8 mouse cellular contexts compared by ENCODE assay signal in genomic region chr16:48675607-48676006, GRCm38 (mm10).
DNase-seq lines count a peak whose midpoint lies in the region; ATAC-seq and TF ChIP-seq lines count a peak whose summit lies in the region.

No protein-coding gene starts in this region.

- no peaks in the 10 kb centered on the region for H3K27me3 ChIP-seq in embryonic facial prominence, embryonic 11.5 days (ENCODE audit: control insufficient read depth, insufficient read depth, low read length)
- H3K27me3 ChIP-seq in heart, embryonic 14.5 days (ENCODE audit: control insufficient read depth, insufficient read depth, low read length): no peaks in the 10 kb centered on the region
- H3K27me3 ChIP-seq in liver, postnatal 0 days (ENCODE audit: insufficient read depth, low read length): no peaks in the 10 kb centered on the region
- H3K27me3 ChIP-seq in neural tube, embryonic 14.5 days (ENCODE audit: control insufficient read depth, insufficient read depth, low read length): no peaks in the 10 kb centered on the region

- H3K36me3 ChIP-seq in embryonic facial prominence, embryonic 11.5 days (replicated peaks; ENCODE audit: control insufficient read depth, insufficient read depth, low read depth, low read length): no peaks in the 10 kb centered on the region
- H3K36me3 ChIP-seq in heart, embryonic 14.5 days (ENCODE audit: control insufficient read depth, insufficient read depth, low read length): no peaks in the 10 kb centered on the region
- no peaks in the 10 kb centered on the region for H3K36me3 ChIP-seq in liver, postnatal 0 days (replicated peaks; ENCODE audit: insufficient read depth, low read length)
- H3K36me3 ChIP-seq in neural tube, embryonic 14.5 days (ENCODE audit: control insufficient read depth, insufficient read depth, low read length): no peaks in the 10 kb centered on the region

- no peak overlapping the region for H3K4me2 ChIP-seq in embryonic facial prominence, embryonic 11.5 days (ENCODE audit: low read depth, low read length)
- 0 out of 2 replicates have a peak overlapping the region, but pooled peaks have one; percentile 18 for H3K4me2 ChIP-seq in heart, embryonic 14.5 days (ENCODE audit: low read length)
- no peak overlapping the region for H3K4me2 ChIP-seq in liver, postnatal 0 days (ENCODE audit: low read depth, low read length)
- H3K4me2 ChIP-seq in neural tube, embryonic 14.5 days (ENCODE audit: low read depth, low read length): no peak overlapping the region

- peak; percentile 64 for TF ChIP-seq CTCF in liver, postnatal 0 days (IDR thresholded peaks at IDR 0.05; ENCODE audit: low read depth)

- no peaks in the 10 kb centered on the region for H3K9me3 ChIP-seq in embryonic facial prominence, embryonic 11.5 days (replicated peaks; ENCODE audit: control insufficient read depth, low read length)
- H3K9me3 ChIP-seq in heart, embryonic 14.5 days (ENCODE audit: control insufficient read depth, low read length): no peaks in the 10 kb centered on the region
- H3K9me3 ChIP-seq in liver, postnatal 0 days (ENCODE audit: low read length): no peaks in the 10 kb centered on the region
- no peaks in the 10 kb centered on the region for H3K9me3 ChIP-seq in neural tube, embryonic 14.5 days (ENCODE audit: control insufficient read depth, low read length)

- peak; percentile 75; the same call in 1 of the 2 replicates for ATAC-seq in embryonic facial prominence, embryonic 11.5 days (replicated peaks; ENCODE audit: insufficient number of reproducible peaks, low FRiP score, low TSS enrichment, low read depth)
- ATAC-seq in heart, embryonic 14.5 days (ENCODE audit: insufficient number of reproducible peaks, insufficient read depth, low FRiP score, low read depth): no peak
- ATAC-seq in liver, postnatal 0 days: no peak
- peak; percentile 95 for ATAC-seq in neural tube, embryonic 14.5 days (ENCODE audit: low read depth)

- H3K4me1 ChIP-seq in embryonic facial prominence, embryonic 11.5 days (ENCODE audit: control insufficient read depth, insufficient read depth, low read length): no peaks in the 10 kb centered on the region
- peaks cover 0 to 3% of the 10 kb centered on the region in 2 experiments; a peak in 1 of 4 replicates for H3K4me1 ChIP-seq in heart, embryonic 14.5 days (ENCODE audit: control insufficient read depth in 2 of 2, insufficient read depth in 2 of 2, low read length in 2 of 2)
- H3K4me1 ChIP-seq in liver, postnatal 0 days (ENCODE audit: insufficient read depth): no peaks in the 10 kb centered on the region
- no peaks in the 10 kb centered on the region for H3K4me1 ChIP-seq in neural tube, embryonic 14.5 days (ENCODE audit: control insufficient read depth, insufficient read depth, low read length)

- WGBS in embryonic facial prominence, embryonic 11.5 days: 15% methylated on average over 10 of the region's 10 CpGs
- 16% methylated on average over 10 of the region's 10 CpGs for WGBS in heart, embryonic 14.5 days
- WGBS in liver, postnatal 0 days (ENCODE audit: insufficient replicate concordance): 13% methylated on average over 10 of the region's 10 CpGs
- 21% methylated on average over 10 of the region's 10 CpGs for WGBS in neural tube, embryonic 14.5 days

- no peak overlapping the region for H3K9ac ChIP-seq in embryonic facial prominence, embryonic 11.5 days (replicated peaks; ENCODE audit: low read length)
- no peak overlapping the region for H3K9ac ChIP-seq in heart, embryonic 14.5 days (ENCODE audit: low read length)
- no peak overlapping the region for H3K9ac ChIP-seq in liver, postnatal 0 days (replicated peaks)
- H3K9ac ChIP-seq in neural tube, embryonic 14.5 days (replicated peaks; ENCODE audit: low read depth, low read length): no peak overlapping the region

- peak; percentile 86 for DNase-seq in A20 (ENCODE audit: low read depth, low spot score)
- peak; percentile 81 for DNase-seq in adrenal gland, postnatal 10 days
- DNase-seq in embryonic facial prominence, embryonic 11.5 days (ENCODE audit: low spot score): peak; percentile 85
- peak; percentile 71 for DNase-seq in kidney, postnatal 14 days
- peak; percentile 70 for DNase-seq in liver, postnatal 0 days
- DNase-seq in telencephalon, adult 2 months (ENCODE audit: low read depth, low spot score): peak; percentile 47

- no peak overlapping the region for H3K27ac ChIP-seq in embryonic facial prominence, embryonic 11.5 days (replicated peaks; ENCODE audit: low read depth, low read length)
- no peak overlapping the region for H3K27ac ChIP-seq in heart, embryonic 14.5 days (replicated peaks in 1 of 2; ENCODE audit: control insufficient read depth in 1 of 2, insufficient read depth in 1 of 2, low read depth in 2 of 2, low read length in 2 of 2)
- no peak overlapping the region for H3K27ac ChIP-seq in liver, postnatal 0 days (ENCODE audit: low read depth)
- H3K27ac ChIP-seq in neural tube, embryonic 14.5 days (ENCODE audit: low read depth, low read length): no peak overlapping the region

- TF ChIP-seq EP300 in liver, postnatal 0 days (IDR thresholded peaks at IDR 0.05; ENCODE audit: low read depth): no peak

- H3K4me3 ChIP-seq in embryonic facial prominence, embryonic 11.5 days (ENCODE audit: low read depth, low read length): no peak overlapping the region
- H3K4me3 ChIP-seq in heart, embryonic 14.5 days (ENCODE audit: control insufficient read depth in 1 of 2, insufficient read depth in 1 of 2, low read depth in 1 of 2, low read length in 2 of 2): no peak overlapping the region
- H3K4me3 ChIP-seq in liver, postnatal 0 days (ENCODE audit: low read depth, low read length): no peak overlapping the region
- H3K4me3 ChIP-seq in neural tube, embryonic 14.5 days (ENCODE audit: low read depth, low read length): no peak overlapping the region

Comparison
In these comparisons a context has a peak if more than half of its experiments do, and no peak if none do; other contexts are left out.
1. ATAC-seq: peak in embryonic facial prominence, embryonic 11.5 days (single experiment) and neural tube, embryonic 14.5 days (single experiment); none in heart, embryonic 14.5 days (single experiment) and liver, postnatal 0 days (single experiment).
2. Peak in every context shown above with its lines, with median percentiles within 50 percentile points of each other: DNase-seq.